Mouse (Mus musculus) brain, embryonic 18.5 days (tissue): ENCODE results near the gene Arntl.
A peak's percentile ranks its signal among the peaks of the same experiment; 100 is the strongest.

Experiments used
- DNase-seq: peaks from one replicate; pipeline ENCODE4 v3.0.0-alpha.2; 2012; ENCODE audit warnings: low read depth, low spot score

The Arntl gene

DNA sequence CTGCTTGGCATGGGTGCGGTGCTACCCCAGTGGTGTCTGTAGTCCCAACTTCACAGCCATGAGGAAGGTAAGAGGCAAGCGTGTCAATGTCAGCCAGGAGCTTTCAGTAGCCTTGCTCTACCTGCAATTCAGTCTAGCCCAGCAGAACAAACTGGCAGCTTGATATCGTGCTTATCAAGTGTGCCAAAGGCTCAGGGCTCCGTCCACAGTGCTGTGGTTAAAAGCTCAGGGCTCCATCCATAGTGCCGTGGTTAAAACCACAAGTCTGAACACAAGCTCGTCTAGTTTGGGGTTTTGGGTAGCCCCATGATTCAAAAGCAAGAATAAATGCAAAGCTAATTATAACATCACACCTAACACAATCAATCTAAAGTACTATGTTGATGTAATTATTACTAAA, 87.3 kb downstream of the Arntl start:
- DNase-seq: no peak

DNA sequence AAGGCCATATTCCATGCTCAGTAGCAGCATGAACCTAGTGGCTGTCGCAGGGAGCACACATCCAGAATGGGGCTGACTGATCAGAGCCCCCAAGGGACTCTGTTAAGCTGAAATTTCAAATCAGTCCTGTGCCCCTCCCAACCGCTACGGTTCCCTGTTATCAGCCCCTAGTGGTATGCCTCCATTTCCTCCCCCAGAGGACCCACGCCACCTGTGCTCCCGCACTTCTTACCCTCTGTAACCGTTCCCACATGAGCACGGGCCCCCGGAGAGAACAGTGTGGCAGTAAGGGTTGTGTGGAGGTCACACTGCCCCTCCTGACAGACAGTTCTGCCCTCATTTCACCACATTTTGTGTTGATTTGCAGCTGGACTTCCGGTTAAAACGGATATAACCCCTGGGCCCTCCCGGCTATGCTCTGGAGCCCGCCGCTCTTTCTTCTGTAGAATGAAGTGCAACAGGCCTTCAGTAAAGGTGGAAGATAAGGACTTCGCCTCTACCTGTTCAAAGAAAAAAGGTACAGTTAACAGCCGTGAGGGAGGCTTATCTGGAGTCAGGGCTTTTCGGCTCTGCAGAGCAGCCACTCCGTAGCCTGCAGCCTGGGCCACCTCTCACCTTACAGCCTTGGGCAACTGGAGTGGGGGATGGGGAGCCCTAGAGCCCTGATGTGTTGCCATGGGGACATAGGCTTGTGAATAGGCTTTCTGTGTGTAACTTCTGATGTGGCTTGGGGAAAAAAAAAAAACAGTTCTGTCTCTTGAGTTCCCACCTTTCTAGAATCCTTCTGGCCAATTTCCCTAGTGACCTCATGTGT, 88.0 kb downstream of the Arntl start:
- DNase-seq: no peak

DNA sequence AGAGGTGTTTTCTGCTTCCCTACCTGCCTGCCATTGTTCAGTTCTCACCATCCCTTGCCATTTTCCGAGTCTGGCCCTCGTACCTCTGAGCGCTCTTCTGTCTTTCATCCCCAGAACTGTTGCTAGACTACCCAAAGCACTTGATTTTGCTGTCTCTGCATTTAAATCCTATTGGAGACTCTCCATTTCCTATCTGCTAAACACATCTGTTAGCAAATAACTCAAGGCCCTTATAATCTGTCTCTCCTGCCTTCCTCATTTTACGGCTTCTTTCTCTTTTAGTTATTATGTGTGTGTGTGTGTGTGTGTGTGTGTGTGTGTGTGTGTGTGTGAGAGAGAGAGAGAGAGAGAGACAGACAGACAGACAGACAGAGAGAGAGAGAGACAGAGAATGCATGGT, 90.5 kb downstream of the Arntl start:
- no peak for DNase-seq

DNA sequence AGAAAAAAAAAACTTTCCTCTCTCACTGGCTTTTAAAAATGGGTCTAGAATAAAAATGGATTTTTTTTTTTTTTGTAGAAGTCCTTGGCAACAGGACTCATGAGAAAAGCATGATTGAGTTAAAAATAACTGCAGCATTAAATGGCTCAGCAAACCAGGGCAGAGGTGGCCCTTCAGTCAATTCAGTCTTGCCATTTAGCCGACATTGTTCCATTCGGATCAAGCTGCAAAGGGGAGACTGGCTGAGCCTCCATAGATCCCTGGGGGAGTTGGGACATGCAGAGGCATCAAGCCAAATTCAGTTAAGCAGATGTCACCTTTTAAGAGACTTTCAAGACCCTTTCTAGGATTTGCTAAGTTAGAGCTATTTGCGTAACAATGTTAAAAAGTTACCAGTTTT, 102.9 kb downstream of the Arntl start:
- DNase-seq: no peak

DNA sequence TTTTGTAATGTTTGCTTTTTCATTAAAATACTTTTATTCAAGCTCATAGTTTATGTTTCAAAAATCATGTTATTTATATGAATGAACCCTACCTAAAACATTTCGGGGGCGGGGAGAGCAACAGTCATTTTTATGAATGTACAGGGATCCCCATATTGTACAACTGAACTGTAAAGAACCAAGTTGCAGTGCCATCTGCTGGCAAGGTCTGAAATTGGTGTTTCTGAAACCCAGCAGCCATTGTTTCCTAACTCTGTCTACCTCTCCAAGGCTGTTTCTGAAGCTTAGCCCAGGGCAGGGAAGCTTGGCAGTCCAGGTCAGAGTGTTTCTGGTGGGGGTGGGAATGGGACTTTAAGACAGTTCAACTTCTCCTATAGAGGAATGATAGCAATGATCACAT, 104.5 kb downstream of the Arntl start:
- DNase-seq: peak; percentile 20

DNA sequence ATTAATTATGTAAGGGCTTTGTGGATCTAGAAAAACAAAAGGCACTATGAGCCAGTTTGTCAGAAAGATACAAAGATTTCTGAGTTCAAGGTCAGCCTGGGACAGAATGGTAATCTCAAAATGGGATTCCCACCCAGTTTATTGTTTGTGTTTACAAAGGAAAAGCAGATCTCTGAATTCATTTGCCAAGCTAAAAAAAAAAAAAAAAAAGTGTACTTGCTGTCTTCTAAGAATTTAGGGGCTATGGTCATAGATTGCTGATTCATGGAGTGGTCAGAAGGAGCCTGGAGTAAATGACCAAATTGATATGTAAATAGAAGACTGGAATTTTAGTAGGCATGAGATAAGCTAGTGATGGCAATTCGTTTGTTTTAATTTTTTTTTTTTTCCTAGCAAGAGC, 112.9 kb downstream of the Arntl start:
- DNase-seq: no peak

DNA sequence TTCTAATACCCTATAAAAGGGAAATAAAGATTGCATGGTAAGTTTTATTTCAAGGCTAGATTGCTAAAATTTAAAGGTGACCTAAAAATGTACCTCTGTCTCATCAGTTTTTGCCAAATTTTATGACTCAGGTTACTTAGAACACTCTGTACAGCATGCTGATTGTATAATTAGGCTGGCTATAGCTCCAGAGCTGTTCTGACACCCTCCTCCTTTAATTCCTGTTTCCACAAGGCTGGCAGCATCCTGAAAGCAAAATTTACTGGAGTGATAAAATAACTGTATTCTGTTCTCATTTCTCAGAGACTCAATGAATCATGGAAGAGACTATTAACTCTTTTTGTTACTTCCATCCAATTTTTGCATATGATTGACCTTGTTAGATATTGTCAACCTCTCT, 126.8 kb downstream of the Arntl start:
- no peak for DNase-seq

DNA sequence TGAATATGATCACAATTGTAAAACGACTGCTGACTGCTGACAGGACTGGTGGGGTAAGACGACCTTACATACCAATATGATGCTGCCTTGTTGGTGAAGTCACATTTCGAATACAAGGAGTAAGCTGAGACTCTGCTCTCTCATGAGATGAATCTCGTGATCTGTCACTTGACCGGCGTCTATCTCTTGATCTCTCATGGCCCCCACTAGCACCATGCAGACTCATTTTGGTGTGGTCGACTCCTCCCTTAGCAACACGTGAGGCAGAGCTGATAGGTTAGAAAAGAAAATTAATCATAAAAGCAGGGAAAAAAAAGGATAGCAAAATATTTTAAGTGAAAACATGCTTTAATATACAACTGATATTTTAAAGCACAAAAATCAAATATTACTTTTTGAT, 128.0 kb downstream of the Arntl start:
- no peak for DNase-seq

DNA sequence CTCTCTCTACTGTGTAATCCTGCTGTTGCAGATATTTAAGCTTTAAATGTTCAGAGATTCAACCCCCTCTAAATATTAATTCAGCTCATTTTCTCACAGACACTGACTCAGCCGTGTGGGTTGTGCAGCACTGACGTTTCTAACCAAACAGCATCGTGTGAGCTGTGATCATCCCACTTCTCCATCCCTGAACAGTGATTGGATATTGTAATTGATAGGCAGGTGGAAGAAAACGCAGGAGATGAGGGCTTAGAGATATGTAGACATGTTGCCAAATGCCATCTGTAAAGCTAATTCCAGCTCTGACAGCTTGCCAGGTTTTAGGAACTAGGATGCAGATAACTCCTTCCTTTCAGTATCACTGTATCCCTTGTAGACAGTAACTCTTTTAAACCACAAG, 140.0 kb downstream of the Arntl start:
- DNase-seq: peak; percentile 79

DNA sequence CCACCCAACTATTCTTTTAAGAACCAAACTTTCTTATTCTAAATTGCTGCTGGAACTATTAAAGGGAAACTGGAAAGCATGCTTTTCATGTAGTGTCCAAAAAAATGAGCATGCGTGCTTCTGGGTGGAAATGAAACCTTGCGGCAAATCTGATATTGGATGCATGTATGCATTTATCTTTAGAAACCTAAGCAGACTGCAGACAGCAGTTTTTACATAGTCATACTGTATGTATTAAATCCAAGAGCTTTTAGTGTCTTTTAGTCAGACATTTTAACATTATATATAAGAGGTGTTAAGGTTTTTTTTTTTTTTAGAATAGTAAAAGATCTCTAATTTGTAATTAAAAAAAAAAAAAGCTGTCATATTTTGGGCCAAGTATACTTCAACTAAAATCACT, 140.4 kb downstream of the Arntl start:
- peak; percentile 40 for DNase-seq

DNA sequence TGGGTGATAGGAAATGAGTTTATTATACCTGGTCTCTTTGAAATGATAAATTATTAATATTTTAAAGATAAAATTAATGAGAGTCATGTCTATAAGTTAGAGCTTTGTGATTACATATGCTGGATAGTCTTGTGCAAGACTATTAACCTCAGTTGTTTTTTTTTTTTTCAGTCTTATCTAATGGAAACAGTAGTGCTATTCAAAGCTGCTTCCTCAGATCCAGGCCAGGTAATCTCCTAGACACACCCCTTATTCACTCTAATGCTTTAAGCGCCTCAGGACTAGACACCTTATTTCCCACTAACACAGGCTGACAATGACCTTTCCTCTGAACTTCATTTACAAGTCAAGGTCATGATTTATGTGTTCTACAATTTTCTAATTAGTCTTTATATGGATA, 141.8 kb downstream of the Arntl start:
- DNase-seq: no peak
